Mouse (Mus musculus): ENCODE data around the gene 2010109A12Rik. TPM values are rescaled to one million over a fixed set of nuclear protein-coding genes. Genes with fewer than 3 reads are reported as not detected.
A peak's percentile ranks its signal among the peaks of the same experiment; 100 is the strongest.

2010109A12Rik gene
- polyA plus RNA-seq, 1 experiment from 2014 or later = 1.4 TPM

DNA sequence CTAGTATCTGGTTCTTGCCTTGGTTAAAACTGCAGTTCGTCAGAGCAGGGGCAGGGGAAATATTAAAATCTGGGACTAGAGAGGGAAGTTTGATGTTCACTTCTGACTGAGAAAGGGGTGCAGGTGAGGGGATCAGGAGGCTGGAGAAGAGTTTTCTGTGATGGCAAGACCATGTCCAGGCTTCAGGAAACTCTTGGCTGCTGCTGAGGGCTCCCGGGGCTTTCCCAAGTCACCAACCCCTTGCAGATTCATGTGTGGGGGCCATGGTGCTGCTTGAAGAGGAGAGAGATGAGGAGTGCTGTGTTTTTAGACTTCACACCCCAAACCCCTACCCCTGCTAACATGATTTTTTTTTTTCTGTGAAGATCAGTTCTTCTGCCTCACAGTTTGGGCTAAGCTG is 28.3 kb downstream of the 2010109A12Rik start:
- Histone ChIP-seq H3K27ac (ENCODE audit: low read depth, low read length) (no peak overlapping the region), H3K9ac (ENCODE audit: low read depth, low read length) (no peak overlapping the region), H3K4me2 (no peak overlapping the region), H3K27me3 (replicated peaks; ENCODE audit: control insufficient read depth, insufficient read depth, low read length) (no peaks in the 10 kb centered on the region), H3K9me3 (ENCODE audit: control insufficient read depth, low read length) (no peaks in the 10 kb centered on the region), H3K4me3 (ENCODE audit: low read depth, low read length) (no peak overlapping the region), H3K36me3 (ENCODE audit: control insufficient read depth, insufficient read depth, low read length) (no peaks in the 10 kb centered on the region), H3K4me1 (replicated peaks; ENCODE audit: control insufficient read depth, insufficient read depth, low read length) (peaks cover 2% of the 10 kb centered on the region; the same call in 1 of the 2 replicates)
- 73% methylated on average over 2 of the region's 2 CpGs for WGBS
- ATAC-seq (replicated peaks; ENCODE audit: low FRiP score) (no peak), DNase-seq (ENCODE audit: low spot score) (no peak)

DNA sequence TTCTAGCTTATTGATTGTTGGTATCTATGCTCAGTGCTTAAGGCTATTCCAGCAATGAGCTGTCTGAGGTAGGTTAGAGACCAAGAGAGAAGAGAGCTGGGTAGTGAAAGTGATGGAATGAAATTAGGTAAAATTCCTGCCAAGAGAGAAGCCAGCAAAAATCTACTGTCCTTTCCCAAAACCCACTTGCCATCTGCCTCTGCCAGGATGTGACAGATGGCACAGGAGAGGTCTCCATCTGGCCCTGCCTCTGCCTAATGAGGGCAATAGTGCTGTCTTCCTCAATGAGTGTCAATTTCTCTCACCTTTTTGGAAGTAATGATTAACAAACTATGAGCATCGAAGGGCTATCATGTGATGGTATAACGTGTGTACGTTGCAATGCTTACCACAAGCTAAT is 29.6 kb downstream of the 2010109A12Rik start:
- DNase-seq (ENCODE audit: low spot score) = no peak
- Histone ChIP-seq H3K27ac (ENCODE audit: low read depth, low read length) (no peak overlapping the region), H3K9ac (ENCODE audit: low read depth, low read length) (no peak overlapping the region), H3K9me3 (ENCODE audit: control insufficient read depth, low read length) (no peaks in the 10 kb centered on the region), H3K27me3 (replicated peaks; ENCODE audit: control insufficient read depth, insufficient read depth, low read length) (no peaks in the 10 kb centered on the region), H3K36me3 (ENCODE audit: control insufficient read depth, insufficient read depth, low read length) (no peaks in the 10 kb centered on the region), H3K4me3 (ENCODE audit: low read depth, low read length) (no peak overlapping the region), H3K4me2 (no peak overlapping the region), H3K4me1 (replicated peaks; ENCODE audit: control insufficient read depth, insufficient read depth, low read length) (peaks cover 10% of the 10 kb centered on the region)
- 89% methylated on average over 3 of the region's 3 CpGs for WGBS
- no peak for ATAC-seq (replicated peaks; ENCODE audit: low FRiP score)

GRCm38 (mm10) chr5:93236541-93236940 is 30.2 kb downstream of the 2010109A12Rik start:
- Histone ChIP-seq H3K4me1 (replicated peaks; ENCODE audit: control insufficient read depth, insufficient read depth, low read length) (peaks cover 11% of the 10 kb centered on the region), H3K4me3 (ENCODE audit: low read depth, low read length) (no peak overlapping the region), H3K27ac (ENCODE audit: low read depth, low read length) (no peak overlapping the region), H3K9ac (ENCODE audit: low read depth, low read length) (no peak overlapping the region), H3K4me2 (no peak overlapping the region), H3K27me3 (replicated peaks; ENCODE audit: control insufficient read depth, insufficient read depth, low read length) (no peaks in the 10 kb centered on the region), H3K36me3 (ENCODE audit: control insufficient read depth, insufficient read depth, low read length) (no peaks in the 10 kb centered on the region), H3K9me3 (ENCODE audit: control insufficient read depth, low read length) (no peaks in the 10 kb centered on the region)
- ATAC-seq (replicated peaks; ENCODE audit: low FRiP score) (no peak), DNase-seq (ENCODE audit: low spot score) (no peak)
- 84% methylated on average over 4 of the region's 4 CpGs for WGBS

GRCm38 (mm10) chr5:93239590-93240544 is 33.5 kb downstream of the 2010109A12Rik start:
- ATAC-seq (replicated peaks; ENCODE audit: low FRiP score) (peak; percentile 98), DNase-seq (ENCODE audit: low spot score) (peak; percentile 69)
- WGBS = 24% methylated on average over 8 of the region's 8 CpGs

DNA sequence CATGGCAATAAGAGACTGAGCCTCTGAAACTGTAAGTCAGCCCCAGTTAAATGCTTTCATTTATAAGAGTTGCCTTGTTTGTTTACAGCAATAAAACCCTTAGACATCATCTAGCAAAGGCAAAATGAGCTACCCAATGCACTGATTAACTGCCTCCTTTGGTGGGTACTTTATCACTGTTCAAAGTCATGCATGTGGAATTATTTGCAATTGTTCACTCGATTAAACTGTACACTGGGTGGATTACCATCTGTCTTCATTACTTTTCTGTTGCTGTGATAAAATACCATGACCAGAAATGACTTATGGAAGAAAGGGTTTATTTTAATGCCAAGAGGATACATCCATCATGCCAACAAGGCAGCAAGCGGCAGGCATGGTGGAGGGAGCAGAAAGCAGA is 39.0 kb downstream of the 2010109A12Rik start:
- no peaks in the 10 kb centered on the region for H3K9me3 ChIP-seq (ENCODE audit: control insufficient read depth, low read length)
- H3K27ac ChIP-seq (ENCODE audit: low read depth, low read length) = no peak overlapping the region
- H3K4me3 ChIP-seq (ENCODE audit: low read depth, low read length) = no peak overlapping the region
- no peak overlapping the region for H3K9ac ChIP-seq (ENCODE audit: low read depth, low read length)
- no peak for ATAC-seq (replicated peaks; ENCODE audit: low FRiP score)
- no peaks in the 10 kb centered on the region for H3K36me3 ChIP-seq (ENCODE audit: control insufficient read depth, insufficient read depth, low read length)
- DNase-seq (ENCODE audit: low spot score) = no peak
- no peaks in the 10 kb centered on the region for H3K27me3 ChIP-seq (replicated peaks; ENCODE audit: control insufficient read depth, insufficient read depth, low read length)
- no peak overlapping the region for H3K4me2 ChIP-seq
- 81% methylated on average over 2 of the region's 2 CpGs for WGBS
- peaks cover 7% of the 10 kb centered on the region for H3K4me1 ChIP-seq (replicated peaks; ENCODE audit: control insufficient read depth, insufficient read depth, low read length)

More at GRCm38 (mm10) chr5:93239590-93240544, 33.5 kb downstream of the 2010109A12Rik start:
- peaks cover 11% of the 10 kb centered on the region for H3K4me1 ChIP-seq (replicated peaks; ENCODE audit: control insufficient read depth, insufficient read depth, low read length)
- peak overlapping the region; percentile 53; the same call in 1 of the 2 replicates for H3K27ac ChIP-seq (ENCODE audit: low read depth, low read length)
- no peaks in the 10 kb centered on the region for H3K27me3 ChIP-seq (replicated peaks; ENCODE audit: control insufficient read depth, insufficient read depth, low read length)
- no peaks in the 10 kb centered on the region for H3K36me3 ChIP-seq (ENCODE audit: control insufficient read depth, insufficient read depth, low read length)
- H3K9me3 ChIP-seq (ENCODE audit: control insufficient read depth, low read length) = no peaks in the 10 kb centered on the region
- no peak overlapping the region for H3K4me3 ChIP-seq (ENCODE audit: low read depth, low read length)
- peak overlapping the region; percentile 45 for H3K4me2 ChIP-seq
- no peak overlapping the region for H3K9ac ChIP-seq (ENCODE audit: low read depth, low read length)

- no peaks in the 10 kb centered on the region for H3K9me3 ChIP-seq (ENCODE audit: control insufficient read depth, low read length)
- no peak overlapping the region for H3K4me3 ChIP-seq (ENCODE audit: low read depth, low read length)
- no peaks in the 10 kb centered on the region for H3K27me3 ChIP-seq (replicated peaks; ENCODE audit: control insufficient read depth, insufficient read depth, low read length)
- ATAC-seq (replicated peaks; ENCODE audit: low FRiP score) (no peak), DNase-seq (ENCODE audit: low spot score) (no peak)
- H3K27ac ChIP-seq (ENCODE audit: low read depth, low read length) = no peak overlapping the region
- WGBS = 80% methylated on average over 6 of the region's 6 CpGs
- H3K9ac ChIP-seq (ENCODE audit: low read depth, low read length) = no peak overlapping the region
- H3K36me3 ChIP-seq (ENCODE audit: control insufficient read depth, insufficient read depth, low read length) = no peaks in the 10 kb centered on the region
- no peaks in the 10 kb centered on the region for H3K4me1 ChIP-seq (replicated peaks; ENCODE audit: control insufficient read depth, insufficient read depth, low read length)
- no peak overlapping the region for H3K4me2 ChIP-seq
These were observed 43.7 kb downstream of the 2010109A12Rik start for GRCm38 (mm10) chr5:93249940-93250578.

DNA sequence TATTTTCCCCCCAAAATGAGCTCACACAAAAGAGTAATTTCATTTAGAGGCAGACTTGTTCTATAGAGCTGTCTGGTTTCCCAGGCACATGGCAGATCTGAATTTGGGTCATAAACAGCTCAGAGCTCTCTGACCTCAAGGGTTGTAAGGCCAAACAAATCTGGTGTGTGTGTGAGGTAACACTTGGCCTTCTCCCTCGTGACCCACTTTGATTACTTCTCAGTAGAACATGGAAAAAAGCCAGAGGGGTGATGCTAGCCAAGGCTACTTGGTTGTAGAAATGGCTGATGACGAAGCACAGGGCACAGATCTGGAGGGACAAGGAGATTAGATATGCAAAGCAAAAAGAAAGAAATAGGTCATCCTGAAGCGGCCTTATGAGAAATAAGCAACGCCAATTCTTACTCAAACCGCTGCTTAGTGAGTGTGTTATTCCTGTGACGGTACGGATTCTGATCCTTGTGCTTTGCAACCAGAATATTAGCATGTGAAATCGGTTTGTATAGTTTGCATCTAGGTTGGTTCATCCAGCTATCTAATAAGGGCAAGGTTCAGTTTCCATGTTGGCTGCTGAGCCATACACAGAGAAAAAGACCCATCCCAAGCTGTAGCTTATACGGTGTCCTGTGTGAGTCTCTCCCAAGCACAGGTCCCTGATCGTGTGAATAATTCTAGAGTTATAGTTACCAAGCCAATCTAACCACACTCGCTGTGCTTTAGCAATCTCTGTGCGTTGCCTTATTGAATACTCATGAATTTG is 44.9 kb downstream of the 2010109A12Rik start:
- ATAC-seq (replicated peaks; ENCODE audit: low FRiP score) (no peak), DNase-seq (ENCODE audit: low spot score) (no peak)
- no peak overlapping the region for H3K27ac ChIP-seq (ENCODE audit: low read depth, low read length)
- H3K27me3 ChIP-seq (replicated peaks; ENCODE audit: control insufficient read depth, insufficient read depth, low read length) = no peaks in the 10 kb centered on the region
- WGBS = 81% methylated on average over 12 of the region's 12 CpGs
- H3K36me3 ChIP-seq (ENCODE audit: control insufficient read depth, insufficient read depth, low read length) = no peaks in the 10 kb centered on the region
- H3K9me3 ChIP-seq (ENCODE audit: control insufficient read depth, low read length) = no peaks in the 10 kb centered on the region
- no peak overlapping the region for H3K9ac ChIP-seq (ENCODE audit: low read depth, low read length)
- no peaks in the 10 kb centered on the region for H3K4me1 ChIP-seq (replicated peaks; ENCODE audit: control insufficient read depth, insufficient read depth, low read length)
- no peak overlapping the region for H3K4me3 ChIP-seq (ENCODE audit: low read depth, low read length)
- H3K4me2 ChIP-seq = no peak overlapping the region

GRCm38 (mm10) chr5:93255759-93256265 is 49.5 kb downstream of the 2010109A12Rik start:
- Histone ChIP-seq H3K4me1 (replicated peaks; ENCODE audit: control insufficient read depth, insufficient read depth, low read length) (no peaks in the 10 kb centered on the region), H3K4me2 (no peak overlapping the region), H3K4me3 (ENCODE audit: low read depth, low read length) (no peak overlapping the region), H3K9me3 (ENCODE audit: control insufficient read depth, low read length) (no peaks in the 10 kb centered on the region), H3K9ac (ENCODE audit: low read depth, low read length) (no peak overlapping the region), H3K36me3 (ENCODE audit: control insufficient read depth, insufficient read depth, low read length) (no peaks in the 10 kb centered on the region), H3K27ac (ENCODE audit: low read depth, low read length) (no peak overlapping the region), H3K27me3 (replicated peaks; ENCODE audit: control insufficient read depth, insufficient read depth, low read length) (no peaks in the 10 kb centered on the region)
- no peak for ATAC-seq (replicated peaks; ENCODE audit: low FRiP score)
- 81% methylated on average over 5 of the region's 5 CpGs for WGBS
- DNase-seq (ENCODE audit: low spot score) = no peak
